Mouse (Mus musculus) heart, embryonic 14.5 days (tissue): ENCODE data around the gene Tshz2. TPM values are rescaled to one million over a fixed set of nuclear protein-coding genes. Genes with fewer than 3 reads are reported as not detected.

ENCODE experiments used
- ATAC-seq: fragments of 200-750 bp; cut with Nextera tagmentation; 2 replicates; pipeline ENCODE4 v1.8.0; 2017; ENCODE audit warnings: low read depth, moderate TSS enrichment; ENCODE audit not compliant: insufficient number of reproducible peaks, insufficient read depth, low FRiP score
- H3K27ac ChIP-seq, 2 experiments: fragments of 200-500 bp in 1 of 2; fragments of 300-500 bp in 1 of 2; sonication (generic) in 1 of 2; replicated peaks in 1 of 2; 2 replicates each; pipeline ENCODE4 v1.5.1; 2012 to 2014; ENCODE audit warnings: low read depth in 2 of 2, low read length in 2 of 2, control low read depth in 1 of 2, mild to moderate bottlenecking in 1 of 2, mixed read lengths in 1 of 2; ENCODE audit not compliant: control insufficient read depth in 1 of 2, insufficient read depth in 1 of 2
- H3K27me3 ChIP-seq: fragments of 300-500 bp; sonication (generic); 2 replicates; pipeline ENCODE4 v1.6.1; 2014; ENCODE audit warnings: mild to moderate bottlenecking, low read length, control low read depth; ENCODE audit not compliant: control insufficient read depth, insufficient read depth
- H3K36me3 ChIP-seq: fragments of 300-500 bp; sonication (generic); 2 replicates; pipeline ENCODE4 v1.6.1; 2014; ENCODE audit warnings: mild to moderate bottlenecking, control low read depth, low read length, mixed read lengths; ENCODE audit not compliant: control insufficient read depth, insufficient read depth
- H3K4me1 ChIP-seq, 2 experiments: fragments of 200-500 bp in 1 of 2; fragments of 300-500 bp in 1 of 2; sonication (generic) in 1 of 2; 2 replicates each; pipeline ENCODE4 v1.6.1; 2012 to 2014; ENCODE audit warnings: low read length in 2 of 2, control low read depth in 1 of 2, mixed read lengths in 1 of 2; ENCODE audit not compliant: control insufficient read depth in 2 of 2, insufficient read depth in 2 of 2
- H3K4me2 ChIP-seq: fragments of 300-500 bp; sonication (generic); 2 replicates; pipeline ENCODE4 v1.6.1; 2014; ENCODE audit warnings: mild to moderate bottlenecking, low read length
- H3K4me3 ChIP-seq, 2 experiments: fragments of 200-500 bp in 1 of 2; fragments of 300-500 bp in 1 of 2; sonication (generic) in 1 of 2; 2 replicates each; pipeline ENCODE4 v1.5.1; 2012 to 2014; ENCODE audit warnings: low read length in 2 of 2, mild to moderate bottlenecking in 2 of 2, control low read depth in 1 of 2, low read depth in 1 of 2, moderate library complexity in 1 of 2; ENCODE audit not compliant: control insufficient read depth in 1 of 2, insufficient read depth in 1 of 2
- H3K9ac ChIP-seq: fragments of 300-500 bp; sonication (generic); 2 replicates; pipeline ENCODE4 v1.6.1; 2014; ENCODE audit warnings: mild to moderate bottlenecking, low read length
- H3K9me3 ChIP-seq: fragments of 300-500 bp; sonication (generic); 2 replicates; pipeline ENCODE4 v1.6.1; 2016; ENCODE audit warnings: low read length, control low read depth; ENCODE audit not compliant: control insufficient read depth
- WGBS: fragments of 180-500 bp; shearing (Covaris S2); extraction: QIAGEN DNeasy Blood & Tissue Kit; methylation state at CpG from one replicate; pipeline ENCODE4 v1.1.7; 2014; 5-methylcytosine and 5-hydroxymethylcytosine counted together
- polyA plus RNA-seq: library from polyadenylated mRNA; unstranded; fragments of >200 nt; fragmentation: Nextera tagmentation; extraction: Ambion mirVana; gene quantifications from 2 replicates; pipeline ENCODE4 v1.2.1, GENCODE M21; 2014

Tshz2 gene
- polyA plus RNA-seq, 1 experiment from 2014 or later = 3.4 TPM

GRCm38 (mm10) chr2:169871436-169872060 lies 238.7 kb downstream of the Tshz2 start:
- WGBS = 91% methylated on average over 8 of the region's 8 CpGs
- Histone ChIP-seq H3K27me3 (no peaks in the 10 kb centered on the region), H3K4me2 (no peak overlapping the region), H3K4me1 (peaks cover 0 to 2% of the 10 kb centered on the region in 2 experiments; a peak in 1 of 4 replicates), H3K9me3 (no peaks in the 10 kb centered on the region), H3K27ac (no peak overlapping the region), H3K9ac (no peak overlapping the region), H3K36me3 (no peaks in the 10 kb centered on the region), H3K4me3 (no peak overlapping the region)
- no peak for ATAC-seq

DNA sequence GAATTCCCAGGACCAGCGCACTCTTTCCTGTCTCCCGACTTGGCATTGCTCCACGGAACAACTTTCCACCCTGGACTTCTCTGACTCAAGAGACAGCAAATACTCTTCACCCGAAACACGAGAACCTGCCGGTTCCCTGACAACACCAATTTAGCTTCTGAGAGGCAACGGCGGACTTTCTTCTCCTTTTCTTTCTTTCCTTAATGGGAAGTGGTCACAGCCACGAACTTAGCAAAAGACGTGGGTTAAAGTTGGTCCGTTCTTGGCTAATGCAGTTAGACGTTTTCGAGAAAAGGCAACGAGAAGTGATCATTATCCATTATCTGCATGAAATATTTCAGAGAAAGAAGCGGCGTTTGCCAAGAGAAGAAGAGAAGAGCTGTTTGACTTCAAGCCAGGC lies 240.6 kb downstream of the Tshz2 start:
- Histone ChIP-seq H3K4me1 (peaks cover 0 to 2% of the 10 kb centered on the region in 2 experiments; a peak in 1 of 4 replicates), H3K4me2 (no peak overlapping the region), H3K27ac (no peak overlapping the region), H3K27me3 (no peaks in the 10 kb centered on the region), H3K9ac (no peak overlapping the region), H3K9me3 (no peaks in the 10 kb centered on the region), H3K4me3 (no peak overlapping the region), H3K36me3 (no peaks in the 10 kb centered on the region)
- WGBS = 77% methylated on average over 16 of the region's 16 CpGs
- ATAC-seq = no peak

DNA sequence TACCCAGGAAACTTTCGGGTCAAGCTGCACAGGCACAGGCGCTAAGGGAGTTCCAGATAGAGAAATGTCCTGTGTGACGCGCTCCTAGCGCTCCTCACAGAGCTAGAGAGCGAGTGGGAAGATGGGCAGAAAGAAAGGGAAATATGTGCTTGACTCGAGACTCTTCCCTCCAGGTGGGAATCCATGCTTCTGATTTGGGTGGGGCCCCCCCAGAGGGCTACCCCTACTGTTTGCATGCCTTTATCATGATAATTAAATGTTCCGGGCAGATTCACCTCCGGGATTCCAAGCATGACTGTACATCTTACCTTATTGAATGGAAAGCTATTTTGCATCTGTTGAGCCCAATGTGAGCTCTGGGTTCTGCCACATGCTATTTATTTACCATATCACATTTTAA lies 255.1 kb downstream of the Tshz2 start:
- no peaks in the 10 kb centered on the region for H3K27me3 ChIP-seq
- WGBS = 78% methylated on average over 9 of the region's 9 CpGs
- no peak overlapping the region for H3K4me3 ChIP-seq
- no peaks in the 10 kb centered on the region for H3K9me3 ChIP-seq
- H3K36me3 ChIP-seq = peaks cover 5% of the 10 kb centered on the region; the same call in 1 of the 2 replicates
- no peak for ATAC-seq
- no peak overlapping the region for H3K4me2 ChIP-seq
- no peak overlapping the region for H3K27ac ChIP-seq
- no peaks in the 10 kb centered on the region for H3K4me1 ChIP-seq
- H3K9ac ChIP-seq = no peak overlapping the region

DNA sequence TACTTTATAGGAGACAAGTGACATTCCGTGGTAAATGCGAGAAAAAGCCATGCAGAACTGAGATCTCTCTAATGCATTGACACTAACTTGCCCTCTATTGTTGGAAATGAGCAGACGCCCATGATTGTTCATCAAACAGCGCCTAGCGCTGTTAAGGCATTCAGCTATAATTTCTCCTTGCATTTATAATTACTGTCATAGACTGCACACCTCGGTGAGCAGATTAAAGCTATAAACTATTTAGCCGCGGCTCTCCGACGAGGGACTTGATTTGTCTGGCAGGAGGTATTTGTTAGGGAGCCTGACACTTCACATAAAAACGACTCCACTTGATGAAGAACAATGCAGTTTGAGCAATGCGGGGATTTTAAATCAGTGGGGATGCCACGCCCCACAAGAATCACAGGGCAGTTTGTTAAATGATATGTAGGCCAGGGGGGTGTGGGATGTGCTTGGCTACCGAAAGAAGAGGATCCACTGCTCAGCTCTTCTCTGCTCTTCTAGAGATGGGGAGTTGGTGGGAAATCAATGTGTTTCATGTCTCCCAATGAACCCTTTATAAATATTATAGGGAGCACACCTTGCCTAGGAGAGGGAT lies 259.7 kb downstream of the Tshz2 start:
- Histone ChIP-seq H3K36me3 (no peaks in the 10 kb centered on the region), H3K4me2 (no peak overlapping the region), H3K27me3 (no peaks in the 10 kb centered on the region), H3K4me3 (no peak overlapping the region), H3K27ac (no peak overlapping the region), H3K9ac (no peak overlapping the region), H3K9me3 (no peaks in the 10 kb centered on the region), H3K4me1 (no peaks in the 10 kb centered on the region)
- ATAC-seq = no peak
- 74% methylated on average over 14 of the region's 14 CpGs for WGBS

- H3K4me1 ChIP-seq = no peaks in the 10 kb centered on the region; a peak in 1 of 4 replicates
- no peaks in the 10 kb centered on the region for H3K9me3 ChIP-seq
- no peak overlapping the region for H3K4me2 ChIP-seq
- no peaks in the 10 kb centered on the region for H3K36me3 ChIP-seq
- no peak overlapping the region for H3K27ac ChIP-seq
- no peaks in the 10 kb centered on the region for H3K27me3 ChIP-seq
- ATAC-seq = no peak
- 80% methylated on average over 7 of the region's 7 CpGs for WGBS
- no peak overlapping the region for H3K4me3 ChIP-seq
- no peak overlapping the region for H3K9ac ChIP-seq
Measured at GRCm38 (mm10) chr2:169902896-169903295, 270.1 kb downstream of the Tshz2 start.

- Histone ChIP-seq H3K4me1 (no peaks in the 10 kb centered on the region; a peak in 1 of 4 replicates), H3K4me2 (no peak overlapping the region), H3K9me3 (no peaks in the 10 kb centered on the region), H3K27ac (no peak overlapping the region), H3K36me3 (no peaks in the 10 kb centered on the region), H3K4me3 (no peak overlapping the region), H3K27me3 (no peaks in the 10 kb centered on the region), H3K9ac (no peak overlapping the region)
- ATAC-seq = no peak
- WGBS = 23% methylated on average over 9 of the region's 9 CpGs
Measured at GRCm38 (mm10) chr2:169906396-169906795, 273.6 kb downstream of the Tshz2 start.

DNA sequence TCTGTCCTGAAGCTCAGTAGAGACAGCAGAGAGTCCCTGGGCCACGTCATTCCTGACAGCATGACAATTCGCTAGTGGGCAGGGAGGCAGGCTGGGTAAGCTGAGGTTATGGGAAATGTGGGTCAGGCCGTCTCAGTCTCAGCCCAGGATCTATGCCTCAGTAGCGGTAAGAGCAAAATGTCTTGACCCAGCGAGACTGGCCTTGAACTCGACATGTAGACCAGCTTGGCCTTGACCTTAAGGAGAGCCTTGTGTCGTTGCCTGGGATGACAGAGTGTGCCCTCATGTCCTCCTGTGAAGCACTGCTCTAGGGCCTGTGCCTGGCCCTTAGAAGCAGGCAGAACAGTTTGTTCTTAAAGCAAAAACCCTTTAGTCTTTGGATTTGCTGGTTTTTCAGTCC lies 275.2 kb downstream of the Tshz2 start:
- ATAC-seq = no peak
- Histone ChIP-seq H3K9ac (no peak overlapping the region), H3K9me3 (no peaks in the 10 kb centered on the region), H3K27ac (no peak overlapping the region), H3K4me1 (no peaks in the 10 kb centered on the region; a peak in 1 of 4 replicates), H3K4me2 (no peak overlapping the region), H3K27me3 (no peaks in the 10 kb centered on the region), H3K36me3 (no peaks in the 10 kb centered on the region), H3K4me3 (no peak overlapping the region)
- WGBS = 76% methylated on average over 7 of the region's 7 CpGs

DNA sequence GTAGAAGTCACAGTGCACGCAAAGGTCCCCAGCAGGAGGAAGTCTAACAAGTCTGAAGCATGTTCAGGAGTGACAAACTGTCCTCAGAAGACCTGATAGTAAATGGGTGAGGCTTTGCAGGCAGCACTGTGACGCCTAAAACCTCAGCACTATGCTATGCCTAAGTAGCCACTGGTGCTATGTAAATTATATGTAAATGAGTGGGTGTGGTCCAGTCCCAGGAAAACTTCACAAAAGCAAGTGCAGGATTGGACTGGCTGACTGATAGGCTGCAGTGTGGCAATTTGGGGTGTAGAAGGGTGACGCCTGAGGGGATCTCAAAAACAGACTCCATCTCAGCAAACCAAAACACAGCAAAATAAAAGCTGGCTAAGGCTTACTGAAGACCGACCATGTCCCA lies 277.8 kb downstream of the Tshz2 start:
- H3K36me3 ChIP-seq = no peaks in the 10 kb centered on the region
- no peaks in the 10 kb centered on the region for H3K9me3 ChIP-seq
- ATAC-seq = no peak
- no peaks in the 10 kb centered on the region for H3K27me3 ChIP-seq
- no peak overlapping the region for H3K4me3 ChIP-seq
- no peak overlapping the region for H3K27ac ChIP-seq
- H3K9ac ChIP-seq = no peak overlapping the region
- WGBS = 62% methylated on average over 4 of the region's 4 CpGs
- H3K4me1 ChIP-seq = no peaks in the 10 kb centered on the region; a peak in 1 of 4 replicates
- H3K4me2 ChIP-seq = no peak overlapping the region
